Mouse (Mus musculus) heart, adult 2 months (tissue): Measurements from ENCODE around the gene Anapc15-ps.

ENCODE experiments used
- CTCF ChIP-seq: fragments of 200-600 bp; IDR thresholded peaks from 2 replicates; pipeline ENCODE4 v1.8.1; 2022; ENCODE audit warnings: antibody characterized with exemption, mild to moderate bottlenecking, moderate library complexity
- POLR2A ChIP-seq: fragments of 200-500 bp; IDR thresholded peaks from 2 replicates; pipeline ENCODE4 v1.6.1; 2011; ENCODE audit warnings: mild to moderate bottlenecking, low read depth, low read length, control low read depth; ENCODE audit not compliant: insufficient read depth

DNA sequence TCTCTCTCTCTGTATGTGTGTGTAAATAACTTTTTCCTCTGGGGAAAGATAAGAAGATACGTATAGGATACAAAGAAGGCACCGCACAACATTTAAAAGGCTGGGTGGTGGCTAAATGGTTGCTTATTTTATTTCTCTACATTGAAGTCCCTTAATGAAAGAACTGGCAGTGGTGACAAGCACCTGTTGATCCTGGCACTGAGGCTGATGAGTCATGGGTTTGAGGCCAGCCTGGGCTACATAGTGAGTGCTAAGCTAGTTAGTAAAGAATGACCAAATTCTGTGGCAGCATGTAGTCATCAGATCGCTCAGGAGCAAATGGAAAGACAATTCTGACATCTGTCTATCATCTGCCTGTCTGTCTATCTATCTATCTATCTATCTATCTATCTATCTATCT is 10.5 kb upstream of the Anapc15-ps start:
- TF ChIP-seq CTCF (no peak), POLR2A (no peak)
